Mouse (Mus musculus) brain, adult 10 weeks (tissue): ENCODE data around the gene Zscan4-ps3. TPM values are rescaled to one million over a fixed set of nuclear protein-coding genes. Genes with fewer than 3 reads are reported as not detected.

ENCODE experiments used
- polyA plus RNA-seq: library from polyadenylated mRNA; stranded (reverse); fragments of 350-450 nt; fragmentation: Illumina TruSeq; extraction: RNeasy Lipid Tissue Mini Kit (QIAGEN cat#74804); gene quantifications from one replicate; pipeline ENCODE4 v1.2.3, GENCODE M21; 2015; ENCODE audit warnings: low read depth, low replicate concordance

Zscan4-ps3 gene
- not detected for polyA plus RNA-seq

DNA sequence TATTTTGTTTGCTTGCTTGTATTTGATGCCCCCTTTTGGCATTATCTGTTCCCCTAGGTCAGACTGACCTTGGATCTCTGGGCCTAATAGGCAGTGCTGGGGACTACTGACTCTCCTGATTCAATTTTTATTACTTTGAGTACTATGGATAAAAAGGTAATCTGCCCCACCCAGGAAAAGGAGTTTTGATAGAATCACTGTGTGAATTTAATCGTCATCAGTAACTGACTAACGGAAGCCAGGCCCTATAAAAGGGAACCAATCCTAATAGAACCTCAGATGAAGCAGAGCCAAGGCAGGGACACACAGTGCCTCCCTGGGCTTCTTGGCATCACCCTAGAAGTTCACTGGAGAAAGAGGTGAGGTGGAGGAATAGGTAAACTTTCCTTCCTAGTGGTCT lies at the start of gene Zscan4-ps3:
Gene Zscan4-ps3, plus strand, starts transcription at position 301 of the 400 bp plus-strand sequence.

Other genes with a start within 250 kb of the Zscan4-ps3 start
- gene Zscan4f, start 211.4 kb upstream of the Zscan4-ps3 start, polyA plus RNA-seq, result not detected
- not detected for gene Zscan4-ps2, start 95.0 kb upstream of the Zscan4-ps3 start, polyA plus RNA-seq
- gene Vmn1r72, start 70.8 kb downstream of the Zscan4-ps3 start, polyA plus RNA-seq, result not detected
- gene Vmn1r73, start 121.0 kb downstream of the Zscan4-ps3 start, polyA plus RNA-seq, result not detected
- not detected for gene Vmn1r74, start 224.7 kb downstream of the Zscan4-ps3 start, polyA plus RNA-seq